Mouse (Mus musculus) Patski (cell line): ENCODE data around the gene Zfp422. TPM values are rescaled to one million over a fixed set of nuclear protein-coding genes. Genes with fewer than 3 reads are reported as not detected.
A peak's percentile ranks its signal among the peaks of the same experiment; 100 is the strongest.

Experiments used
- ATAC-seq: fragments of 100-300 bp; one replicate; pipeline ENCODE4 v1.8.0; 2021
- CTCF ChIA-PET: fragments of 350-600 bp; sonication (Branson Sonifier 250); formaldehyde crosslinking; loops from one replicate; lab custom pipeline; 2022; ENCODE audit warnings: inconsistent platforms; lab: Charles Lee
- POLR2A ChIA-PET: fragments of 350-600 bp; sonication (Branson Sonifier 250); formaldehyde crosslinking; loops from one replicate; lab custom pipeline; 2022; ENCODE audit warnings: antibody characterized with exemption, inconsistent platforms; lab: Charles Lee
- DNase-seq: peaks from one replicate; pipeline ENCODE4 v3.0.0-alpha.2; 2011; ENCODE audit warnings: low read depth, low spot score
- H3K27me3 ChIP-seq: fragments of 371-371 bp; one replicate; pipeline ENCODE4 v1.5.1; 2021
- CTCF ChIP-seq: fragments of 100-300 bp; IDR thresholded peaks from one replicate; pipeline ENCODE4 v1.5.1; 2021
- in situ Hi-C: fragments of 300-500 bp; cut with MboI; formaldehyde crosslinking; loops from 3 replicates; pipeline ENCODE4 v1.11.1; 2018; ENCODE audit warnings: low pct_unique_long_range_greater_than_20kb, mixed read lengths
- polyA plus RNA-seq: library from polyadenylated mRNA; unstranded; gene quantifications from one replicate; pipeline ENCODE4 v1.2.3, GENCODE M21; 2021

The Zfp422 gene
- polyA plus RNA-seq = 43.7 TPM

DNA sequence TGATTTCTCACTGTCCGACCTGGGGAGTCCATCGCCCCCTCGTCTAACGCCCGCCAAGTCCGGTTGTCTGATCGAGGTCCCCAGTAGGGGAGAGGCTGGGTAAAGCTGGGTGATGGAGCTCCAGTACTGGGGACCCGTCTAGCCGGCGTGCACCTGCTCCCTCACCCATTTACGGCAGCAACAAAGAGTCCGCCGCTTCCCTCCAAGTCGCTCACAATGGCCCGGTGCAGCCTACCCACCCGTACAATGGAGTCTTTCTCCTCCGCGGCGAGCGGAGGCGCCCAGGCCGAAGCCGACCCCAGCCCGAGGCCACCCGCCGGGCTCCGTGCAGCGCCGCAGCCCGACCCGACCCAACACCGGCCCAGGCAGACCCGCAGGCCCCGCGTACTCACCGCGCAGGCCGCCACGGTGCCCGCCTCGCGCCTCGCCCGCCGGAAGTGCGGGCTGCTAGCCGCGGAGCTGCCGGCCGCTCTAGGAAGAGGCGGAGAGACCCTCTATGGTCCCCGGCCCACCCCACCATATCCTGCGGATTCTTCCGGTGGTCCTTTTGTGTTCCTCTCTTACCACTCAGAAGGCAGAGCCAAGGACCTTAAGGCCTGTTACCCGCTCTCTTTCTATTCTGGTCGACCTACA is at the start of gene Zfp422:
Gene Zfp422, minus strand, starts transcription at position 461 of the 633 bp plus-strand sequence.
- ChIA-PET CTCF (interaction anchor here (1.8 kb wide), 1 partner anchor 10 kb away, joined by 4 read pairs; no protein-coding TSS in a partner anchor), POLR2A (no interaction called here)
- in situ Hi-C loops = no loop called here
- TF ChIP-seq CTCF = no peak
- DNase-seq = peak; percentile 22
- ATAC-seq = peak; percentile 72
- no peaks in the 10 kb centered on the region for H3K27me3 ChIP-seq

DNA sequence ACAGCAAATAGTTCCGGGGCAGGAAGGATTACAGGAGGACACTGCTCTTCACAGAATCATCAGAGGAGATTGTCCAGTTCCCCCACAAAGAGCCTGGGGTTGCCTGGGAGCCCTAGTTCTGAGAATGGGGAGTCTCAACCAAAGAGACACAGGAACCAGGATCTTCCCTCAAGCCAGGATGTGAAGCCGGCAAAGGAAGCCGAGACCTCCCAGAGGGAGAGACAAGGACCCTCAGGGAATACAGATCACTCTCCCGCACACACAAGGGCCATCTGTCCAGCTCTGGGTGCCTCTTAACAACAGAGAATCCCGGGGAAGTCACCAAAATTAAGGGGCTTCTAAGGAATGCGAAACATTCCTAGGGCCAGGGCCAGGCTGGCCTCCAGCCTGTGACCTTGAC is 48.5 kb upstream of the Zfp422 start:
- DNase-seq = no peak
- no peak for TF ChIP-seq CTCF
- in situ Hi-C loops = no loop called here
- H3K27me3 ChIP-seq = no peaks in the 10 kb centered on the region
- ATAC-seq = no peak
- ChIA-PET POLR2A (no interaction called here), CTCF (interaction anchor here (1.3 kb wide), 1 partner anchor 16 kb away, joined by 3 read pairs; no protein-coding TSS in a partner anchor)

DNA sequence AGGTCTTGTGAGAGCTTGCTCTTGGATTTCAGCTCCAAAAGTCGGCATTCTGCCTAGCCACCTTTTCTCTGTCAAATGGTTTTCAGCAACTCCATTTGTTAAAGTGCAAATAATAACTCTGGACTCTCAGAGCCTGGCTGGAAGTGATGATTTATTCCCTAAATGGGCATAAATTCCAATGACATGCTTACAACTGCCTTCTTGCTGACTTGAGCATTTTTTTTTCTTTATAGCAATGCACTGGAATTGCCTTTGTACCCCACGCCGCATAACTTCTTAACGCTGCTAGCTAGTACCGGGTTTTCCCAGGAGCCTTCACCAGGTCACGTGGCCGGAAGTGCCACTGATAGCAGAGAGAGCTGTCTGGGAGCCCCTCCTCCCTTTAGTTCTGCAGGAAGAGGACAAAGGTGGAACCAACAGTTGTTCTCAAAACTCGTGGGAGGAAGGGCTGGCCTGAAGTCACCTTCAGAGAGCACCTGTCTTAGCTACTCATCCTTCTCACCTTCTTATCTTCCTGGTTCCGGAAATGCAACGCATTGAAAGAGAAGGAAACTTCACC is 47.6 kb upstream of the Zfp422 start:
- DNase-seq = no peak
- CTCF ChIA-PET = interaction anchor here (1.3 kb wide), 1 partner anchor 17 kb away, joined by 3 read pairs; no protein-coding TSS in a partner anchor

DNA sequence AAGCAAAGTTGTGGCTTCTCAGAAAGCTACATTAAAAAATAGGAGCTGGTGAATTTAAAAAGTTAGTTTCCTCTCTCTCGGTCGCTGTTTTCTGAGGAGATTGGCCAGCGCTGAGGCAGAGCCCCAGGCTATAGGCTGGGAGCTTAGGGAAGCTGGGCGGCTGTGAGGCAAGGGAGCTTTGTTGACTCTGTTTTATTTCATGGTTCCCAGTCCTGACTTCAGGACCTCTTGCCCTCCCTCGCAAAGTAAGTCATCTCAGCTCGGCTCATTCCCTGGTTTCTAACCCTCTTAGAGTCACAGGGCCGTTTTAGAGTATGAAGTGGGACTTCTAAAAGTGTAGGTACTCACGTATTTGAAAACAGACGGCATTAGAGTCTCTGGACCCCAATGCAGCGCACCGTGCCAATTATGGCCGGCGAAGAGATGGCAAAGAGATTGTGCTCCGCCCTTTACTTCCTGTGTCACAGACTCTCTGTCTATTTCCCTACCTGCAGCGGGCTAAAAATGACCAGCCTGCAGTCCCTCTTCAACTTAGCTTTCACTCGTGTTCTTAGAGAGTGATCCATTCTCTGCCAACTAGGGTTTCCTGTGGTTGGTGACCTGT is 45.6 kb upstream of the Zfp422 start:
- in situ Hi-C loops = no loop called here
- CTCF ChIA-PET = interaction anchor here (1.1 to 1.3 kb wide), 2 partner anchors 12 to 42 kb away, joined by 3 to 4 read pairs; no protein-coding TSS in a partner anchor
- no peak for ATAC-seq
- POLR2A ChIA-PET = no interaction called here
- no peak for DNase-seq
- no peaks in the 10 kb centered on the region for H3K27me3 ChIP-seq
- TF ChIP-seq CTCF = no peak

More for the DNA sequence above, 47.6 kb upstream of the Zfp422 start:
- no peak for ATAC-seq
- H3K27me3 ChIP-seq = no peaks in the 10 kb centered on the region
- in situ Hi-C loops = no loop called here
- POLR2A ChIA-PET = no interaction called here
- no peak for TF ChIP-seq CTCF

DNA sequence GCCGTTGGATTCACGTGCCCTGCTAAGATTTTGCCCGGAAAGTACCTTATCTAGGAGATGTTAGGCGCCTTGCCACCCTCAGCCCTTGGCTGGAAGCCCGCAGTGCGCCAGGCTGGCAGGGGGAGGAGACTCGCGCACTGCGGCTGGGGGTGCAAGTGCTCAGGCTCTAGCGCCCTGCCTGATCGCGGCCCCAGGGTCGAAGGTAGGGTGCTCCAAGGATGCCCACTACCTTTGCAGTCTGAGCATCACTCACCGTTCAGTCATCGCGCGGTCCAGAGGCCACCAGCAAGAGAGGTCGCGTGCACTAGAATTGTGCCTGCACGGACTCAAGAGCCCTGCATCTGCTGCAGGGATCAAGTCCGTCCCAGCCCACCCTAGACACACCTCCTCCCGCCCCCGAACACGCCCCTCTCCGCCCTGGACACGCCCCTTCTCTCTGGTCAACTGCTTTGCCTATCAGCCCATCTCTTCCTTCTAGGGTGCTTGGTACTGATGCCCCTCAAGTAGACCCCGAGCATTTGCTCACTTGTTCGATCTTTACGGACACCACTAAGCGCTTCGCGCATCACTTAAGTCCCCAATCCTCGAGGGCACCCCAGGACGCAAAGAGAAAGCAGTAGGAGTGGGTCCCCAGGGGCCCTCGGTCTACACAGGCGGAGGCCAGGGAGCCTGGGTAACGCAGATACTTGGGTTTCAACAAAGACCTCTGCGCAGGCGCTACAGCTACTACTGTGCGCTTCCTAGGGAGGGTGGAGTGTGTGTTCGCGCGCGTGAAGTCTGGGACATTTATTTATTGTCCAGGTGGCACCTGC is 44.9 kb upstream of the Zfp422 start, which contains the start of gene Rassf4:
Gene Rassf4, minus strand, starts transcription at position 482 of the 812 bp plus-strand sequence.
- no peak for DNase-seq
- in situ Hi-C loops = no loop called here
- no peak for ATAC-seq
- ChIA-PET CTCF (interaction anchor here (1.3 kb wide), 2 partner anchors 9 to 12 kb away, joined by 3 to 4 read pairs; no protein-coding TSS in a partner anchor), POLR2A (no interaction called here)
- no peaks in the 10 kb centered on the region for H3K27me3 ChIP-seq
- no peak for TF ChIP-seq CTCF

DNA sequence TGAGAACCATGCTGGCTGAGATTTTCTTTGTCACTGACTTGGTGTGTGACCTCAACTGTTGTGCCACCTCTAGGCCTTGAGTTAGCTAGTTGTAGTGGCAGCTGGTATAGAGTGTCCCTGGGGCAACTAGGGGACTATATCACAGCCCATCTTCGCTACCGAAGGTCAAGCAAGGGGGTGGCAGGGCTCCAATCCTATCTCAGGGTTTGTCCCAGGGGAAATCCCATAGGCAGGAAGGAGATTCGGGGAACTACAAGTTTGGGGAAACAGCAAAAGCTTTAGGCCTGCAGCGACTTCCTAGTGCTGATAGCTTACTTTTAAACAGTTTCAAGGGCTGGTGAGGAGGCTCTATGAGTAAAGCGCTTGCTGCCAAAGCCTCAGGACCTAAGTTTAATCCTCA is 43.5 kb upstream of the Zfp422 start:
- DNase-seq = no peak
- no peak for ATAC-seq
- H3K27me3 ChIP-seq = no peaks in the 10 kb centered on the region
- TF ChIP-seq CTCF = no peak
- CTCF ChIA-PET = interaction anchor here (1.3 kb wide), 1 partner anchor 11 kb away, joined by 3 read pairs; no protein-coding TSS in a partner anchor
- POLR2A ChIA-PET = no interaction called here
- in situ Hi-C loops = no loop called here

DNA sequence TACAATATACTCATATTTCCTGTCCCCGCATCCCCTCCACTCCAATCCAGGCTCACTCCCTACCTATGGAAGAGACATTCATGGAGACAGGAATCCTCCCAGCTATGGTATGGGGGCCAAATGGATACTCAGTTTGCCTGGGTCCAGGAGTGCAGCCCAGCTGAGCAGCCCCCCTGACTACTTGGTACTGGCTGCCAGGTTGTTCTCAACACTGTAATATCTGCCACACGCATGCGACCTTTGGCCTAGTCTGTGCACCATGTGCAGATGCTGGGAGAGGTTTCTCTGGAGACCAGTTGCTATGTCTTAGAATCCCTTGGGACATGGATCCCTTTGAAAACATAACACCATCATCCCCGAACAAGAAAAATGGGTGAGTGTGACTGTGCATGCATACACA is 43.0 kb upstream of the Zfp422 start:
- TF ChIP-seq CTCF = no peak
- POLR2A ChIA-PET = no interaction called here
- DNase-seq = no peak
- CTCF ChIA-PET = no interaction called here
- H3K27me3 ChIP-seq = no peaks in the 10 kb centered on the region
- in situ Hi-C loops = no loop called here
- ATAC-seq = no peak

DNA sequence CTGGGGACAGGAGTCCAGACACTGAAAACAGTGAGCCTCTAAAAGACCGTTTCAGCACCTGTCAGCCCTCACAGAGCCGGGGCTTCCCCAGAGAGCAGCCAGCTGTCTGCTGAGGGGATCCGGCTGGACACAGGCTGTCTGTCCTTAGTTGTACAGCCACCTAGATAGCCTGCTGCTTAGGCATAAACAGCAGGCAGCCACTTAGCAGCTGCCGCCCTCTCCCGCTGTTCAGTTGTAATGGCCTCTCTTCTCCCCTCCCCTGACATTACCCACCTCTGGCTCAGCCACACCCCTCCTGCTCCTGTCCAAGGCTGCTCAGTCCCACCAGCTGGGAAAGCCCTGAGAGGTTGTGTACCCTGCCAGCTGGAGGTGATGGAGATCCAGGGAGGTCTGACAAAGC is 42.2 kb upstream of the Zfp422 start:
- H3K27me3 ChIP-seq = no peaks in the 10 kb centered on the region
- ATAC-seq (no peak), DNase-seq (no peak)
- ChIA-PET POLR2A (no interaction called here), CTCF (interaction anchor here (0.7 kb wide), 1 partner anchor 35 kb away, joined by 3 read pairs; no protein-coding TSS in a partner anchor)
- in situ Hi-C loops = no loop called here
- TF ChIP-seq CTCF = no peak

DNA sequence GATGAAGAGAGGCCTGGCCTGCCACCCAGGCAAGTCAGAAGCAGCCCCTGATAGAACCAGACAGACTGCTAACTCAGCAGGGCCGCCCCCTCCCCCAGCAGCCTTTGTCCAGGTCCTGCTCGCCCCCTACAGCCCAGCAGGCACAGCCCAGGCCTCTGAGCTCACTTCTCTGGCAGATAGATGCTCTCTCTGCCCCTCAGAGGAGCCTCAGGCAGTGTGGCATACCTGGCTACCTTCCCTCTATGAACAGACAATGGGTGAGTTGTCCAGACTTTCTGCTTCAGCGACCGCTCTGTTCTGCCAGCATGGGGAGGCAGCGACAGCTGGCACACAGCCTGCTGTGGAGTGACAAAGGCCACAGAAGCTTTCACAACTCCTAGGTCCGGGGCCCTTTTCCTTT is 41.3 kb upstream of the Zfp422 start:
- POLR2A ChIA-PET = no interaction called here
- no peaks in the 10 kb centered on the region for H3K27me3 ChIP-seq
- in situ Hi-C loops = no loop called here
- CTCF ChIA-PET = interaction anchor here (1.3 kb wide), 1 partner anchor 11 kb away, joined by 3 read pairs; no protein-coding TSS in a partner anchor
- ATAC-seq (peak; percentile 53), DNase-seq (no peak)
- TF ChIP-seq CTCF = no peak
